Mouse (Mus musculus) liver, embryonic 13.5 days (tissue): ENCODE measurements around the gene Psmb9. TPM values are rescaled to one million over a fixed set of nuclear protein-coding genes. Genes with fewer than 3 reads are reported as not detected.
"Not testable (repeated sequence)": the region's sequence is repeated elsewhere in the genome, so short reads cannot be mapped to it uniquely, and the experiment has no call there.

ENCODE experiments used
- ATAC-seq: fragments of 200-750 bp; cut with Nextera tagmentation; 2 replicates; pipeline ENCODE4 v1.8.0; 2017; ENCODE audit warnings: low read depth, mild to moderate bottlenecking, moderate number of reproducible peaks, moderate library complexity
- DNase-seq: peaks from one replicate; pipeline ENCODE4 v3.0.0; 2022
- H3K27ac ChIP-seq: fragments of 300-500 bp; sonication (generic); 2 replicates; pipeline ENCODE4 v1.5.1; 2015; ENCODE audit warnings: moderate library complexity, mild to moderate bottlenecking, inconsistent platforms
- H3K27me3 ChIP-seq: fragments of 300-500 bp; sonication (generic); 2 replicates; pipeline ENCODE4 v1.6.1; 2015; ENCODE audit warnings: mild to moderate bottlenecking, inconsistent platforms
- H3K36me3 ChIP-seq: fragments of 300-500 bp; sonication (generic); 2 replicates; pipeline ENCODE4 v1.6.1; 2015; ENCODE audit warnings: mild to moderate bottlenecking, inconsistent platforms
- H3K4me1 ChIP-seq: fragments of 300-500 bp; sonication (generic); replicated peaks from 2 replicates; pipeline ENCODE4 v1.6.1; 2015; ENCODE audit warnings: inconsistent platforms
- H3K4me2 ChIP-seq: fragments of 300-500 bp; sonication (generic); 2 replicates; pipeline ENCODE4 v1.6.1; 2015; ENCODE audit warnings: inconsistent platforms, mild to moderate bottlenecking, moderate library complexity
- H3K4me3 ChIP-seq: fragments of 300-500 bp; sonication (generic); replicated peaks from 2 replicates; pipeline ENCODE4 v1.5.1; 2015; ENCODE audit warnings: mild to moderate bottlenecking, inconsistent platforms
- H3K9ac ChIP-seq: fragments of 300-500 bp; sonication (generic); 2 replicates; pipeline ENCODE4 v1.6.1; 2015; ENCODE audit warnings: mild to moderate bottlenecking, inconsistent platforms
- H3K9me3 ChIP-seq: fragments of 300-500 bp; sonication (generic); replicated peaks from 2 replicates; pipeline ENCODE4 v1.6.1; 2016; ENCODE audit warnings: inconsistent platforms
- WGBS: fragments of 180-500 bp; shearing (Covaris S2); methylation state at CpG from one replicate; pipeline ENCODE4 v1.1.7; 2015; ENCODE audit not compliant: insufficient replicate concordance; 5-methylcytosine and 5-hydroxymethylcytosine counted together
- polyA plus RNA-seq: library from polyadenylated mRNA; unstranded; fragments of >200 nt; fragmentation: Nextera tagmentation; extraction: Ambion mirVana; gene quantifications from 2 replicates; pipeline ENCODE4 v1.2.1, GENCODE M21; 2015

Psmb9 gene
- polyA plus RNA-seq, 1 experiment from 2014 or later: 6.6 TPM

DNA sequence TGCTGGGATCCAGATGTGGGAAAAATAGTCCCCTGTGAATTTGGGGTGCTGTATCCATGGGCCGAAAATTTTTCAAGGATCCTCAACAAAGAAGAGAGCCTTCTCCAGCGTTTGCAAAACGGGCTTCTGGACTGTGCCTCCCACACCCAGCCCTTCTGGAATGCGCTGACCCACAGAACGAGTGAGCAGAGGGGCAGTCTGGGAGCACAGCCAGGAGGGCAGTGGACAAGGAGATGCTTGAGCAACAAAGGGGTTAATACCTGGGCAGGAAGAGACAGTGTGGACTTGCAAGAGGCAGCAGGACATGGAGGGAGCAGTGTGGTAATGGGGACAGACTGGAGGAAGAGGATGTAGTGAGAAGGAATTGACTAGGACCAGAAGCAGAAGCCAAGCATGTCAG lies 32.0 kb downstream of the Psmb9 start:
- no peaks in the 10 kb centered on the region for H3K36me3 ChIP-seq
- no peaks in the 10 kb centered on the region for H3K4me1 ChIP-seq
- no peak for ATAC-seq
- no peak overlapping the region for H3K27ac ChIP-seq
- 55% methylated on average over 5 of the region's 5 CpGs for WGBS
- no peak overlapping the region for H3K9ac ChIP-seq
- no peak overlapping the region for H3K4me2 ChIP-seq
- no peak overlapping the region for H3K4me3 ChIP-seq
- H3K9me3 ChIP-seq: no peaks in the 10 kb centered on the region
- DNase-seq: no peak
- H3K27me3 ChIP-seq: no peaks in the 10 kb centered on the region

DNA sequence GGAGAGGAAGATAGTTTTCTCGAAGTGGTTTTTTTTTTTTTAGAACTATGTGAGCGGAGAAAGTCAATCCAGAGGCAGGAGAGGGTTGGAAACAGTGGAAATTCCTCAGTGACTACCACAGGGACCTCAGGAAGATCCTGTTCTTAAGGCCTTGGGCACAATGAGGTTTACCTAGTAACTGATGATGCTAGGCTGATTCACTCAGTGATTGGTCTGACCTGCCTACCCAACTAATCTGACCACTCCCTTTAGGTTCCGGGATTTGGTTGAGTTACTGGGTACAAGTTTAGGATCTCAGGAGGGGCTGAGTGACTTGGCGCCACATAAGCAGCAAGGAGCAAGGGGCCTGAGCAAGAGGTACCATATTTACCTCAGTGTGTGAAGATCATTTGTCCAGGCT lies 34.6 kb downstream of the Psmb9 start, which contains the start of gene H2-DMb1:
H2-DMb1 (plus strand) TSS at position 150 of the 400 bp plus-strand sequence.
- Histone ChIP-seq H3K36me3 (no peaks in the 10 kb centered on the region), H3K4me1 (no peaks in the 10 kb centered on the region), H3K4me3 (no peak within 1 kb of the TSS), H3K27ac (no peak within 1 kb of the TSS), H3K27me3 (no peaks in the 10 kb centered on the region), H3K9me3 (no peaks in the 10 kb centered on the region), H3K9ac (no peak within 1 kb of the TSS), H3K4me2 (no peak within 1 kb of the TSS)
- WGBS: 48% methylated on average over 4 of the region's 4 CpGs
- DNase-seq (no peak), ATAC-seq (no peak)

DNA sequence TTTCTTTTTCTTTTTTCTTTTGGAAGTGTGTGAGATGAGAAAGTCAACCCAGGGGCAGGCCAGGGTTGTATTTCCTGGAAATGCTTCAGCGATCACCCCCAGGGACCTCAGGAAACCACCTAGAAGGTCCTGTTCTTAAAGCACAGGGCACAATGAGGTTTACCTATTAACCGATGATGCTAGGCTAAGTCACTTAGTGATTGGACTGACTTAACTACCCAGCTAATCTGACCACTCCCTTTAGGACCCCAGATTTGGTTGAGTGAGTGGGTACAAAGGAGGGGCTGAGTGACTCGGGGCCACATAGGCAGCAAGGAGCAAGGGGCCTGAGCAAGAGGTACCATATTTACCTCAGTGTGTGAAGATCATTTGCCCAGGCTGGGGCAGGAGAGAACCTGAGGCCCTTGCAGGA lies 42.6 kb downstream of the Psmb9 start:
- WGBS: 59% methylated on average over 3 of the region's 3 CpGs
- DNase-seq (no peak), ATAC-seq (no peak)
- Histone ChIP-seq H3K4me3 (no peak overlapping the region), H3K36me3 (no peaks in the 10 kb centered on the region), H3K4me2 (no peak overlapping the region), H3K9ac (no peak overlapping the region), H3K27ac (no peak overlapping the region), H3K27me3 (peaks cover 24% of the 10 kb centered on the region), H3K4me1 (peaks cover 16% of the 10 kb centered on the region), H3K9me3 (no peaks in the 10 kb centered on the region)

DNA sequence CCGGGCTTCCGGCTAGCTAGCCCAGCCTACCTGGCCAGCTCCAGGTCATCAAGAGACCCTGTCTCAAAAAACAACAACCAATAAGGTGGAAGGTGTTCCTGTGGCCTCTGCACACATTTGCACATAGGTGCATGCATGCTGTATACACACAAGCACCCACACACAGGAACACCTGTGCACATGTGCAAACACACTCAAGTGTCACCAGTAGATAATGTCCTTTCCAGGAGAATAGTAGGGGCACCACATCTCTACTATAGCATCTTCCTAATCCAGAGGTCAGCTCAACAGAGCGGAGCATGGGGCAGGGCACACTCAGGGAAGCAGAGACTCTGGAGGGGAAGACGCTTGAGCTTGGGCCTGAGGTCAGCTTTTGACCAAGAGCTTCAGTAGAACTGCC lies 43.3 kb downstream of the Psmb9 start:
- not testable (repeated sequence) for H3K9me3 ChIP-seq, H3K4me3 ChIP-seq, H3K9ac ChIP-seq, DNase-seq, ATAC-seq, H3K36me3 ChIP-seq, H3K4me2 ChIP-seq, H3K27ac ChIP-seq
- Histone ChIP-seq H3K27me3 (peaks cover 32% of the 10 kb centered on the region), H3K4me1 (peaks cover 23% of the 10 kb centered on the region)
- WGBS: 71% methylated on average over 4 of the region's 4 CpGs

DNA sequence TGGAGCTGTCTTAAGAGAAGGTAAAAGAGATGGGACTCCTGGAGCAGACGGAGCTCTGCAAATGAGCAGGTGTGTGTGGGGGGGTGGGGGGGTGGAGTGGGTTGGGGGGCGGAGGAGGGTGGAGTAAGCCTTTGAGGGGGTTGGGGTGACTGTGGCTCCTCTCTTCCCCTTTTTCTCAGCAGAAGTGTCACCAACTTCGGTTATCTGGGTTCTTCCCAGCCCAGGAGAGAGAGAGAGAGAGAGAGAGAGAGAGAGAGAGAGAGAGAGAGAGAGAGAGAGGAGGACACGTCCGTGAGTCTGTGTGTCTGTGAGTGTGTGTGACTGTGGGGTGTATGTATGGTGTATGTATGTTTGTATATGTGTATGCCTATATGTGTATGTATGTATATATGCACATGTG lies 44.1 kb downstream of the Psmb9 start:
- DNase-seq: no peak
- 17% methylated on average over 5 of the region's 5 CpGs for WGBS
- no peak for ATAC-seq

DNA sequence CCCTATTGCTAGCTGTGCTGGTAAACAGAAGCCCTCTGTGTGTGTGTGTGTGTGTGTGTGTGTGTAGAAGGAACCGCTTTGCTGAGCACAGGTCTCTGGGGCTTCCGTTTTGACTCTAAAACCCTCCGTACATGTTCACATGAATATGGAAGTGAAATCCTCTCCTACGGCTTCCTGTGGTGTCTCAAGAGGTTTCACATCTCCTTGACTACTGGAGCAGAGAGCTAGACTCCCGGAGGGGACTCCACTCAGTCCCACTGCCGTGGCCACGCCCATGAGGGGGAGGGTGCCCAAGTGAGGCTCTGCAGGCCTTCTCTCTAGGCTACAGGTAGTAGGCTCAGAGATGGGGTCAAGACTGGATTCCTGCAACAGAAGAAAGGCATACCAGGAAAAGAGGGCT lies 44.5 kb downstream of the Psmb9 start, which contains the start of gene H2-DMb2:
H2-DMb2 (plus strand) TSS at position 275 of the 400 bp plus-strand sequence.
- 17% methylated on average over 7 of the region's 7 CpGs for WGBS
- Histone ChIP-seq H3K27ac (peak within 1 kb of the TSS; percentile 32; the same call in 1 of the 2 replicates), H3K27me3 (peaks cover 43% of the 10 kb centered on the region), H3K9me3 (no peaks in the 10 kb centered on the region), H3K4me2 (no peak within 1 kb of the TSS), H3K9ac (no peak within 1 kb of the TSS), H3K4me1 (peaks cover 26% of the 10 kb centered on the region), H3K4me3 (no peak within 1 kb of the TSS), H3K36me3 (no peaks in the 10 kb centered on the region)
- ATAC-seq: peak; percentile 36; the same call in 1 of the 2 replicates
- peak; percentile 24 for DNase-seq

More for the DNA sequence above, 44.1 kb downstream of the Psmb9 start:
- H3K9ac ChIP-seq: no peak overlapping the region
- H3K4me1 ChIP-seq: peaks cover 26% of the 10 kb centered on the region
- no peak overlapping the region for H3K4me2 ChIP-seq
- H3K36me3 ChIP-seq: no peaks in the 10 kb centered on the region
- peaks cover 39% of the 10 kb centered on the region for H3K27me3 ChIP-seq
- H3K27ac ChIP-seq: no peak overlapping the region
- H3K4me3 ChIP-seq: no peak overlapping the region
- H3K9me3 ChIP-seq: no peaks in the 10 kb centered on the region

DNA sequence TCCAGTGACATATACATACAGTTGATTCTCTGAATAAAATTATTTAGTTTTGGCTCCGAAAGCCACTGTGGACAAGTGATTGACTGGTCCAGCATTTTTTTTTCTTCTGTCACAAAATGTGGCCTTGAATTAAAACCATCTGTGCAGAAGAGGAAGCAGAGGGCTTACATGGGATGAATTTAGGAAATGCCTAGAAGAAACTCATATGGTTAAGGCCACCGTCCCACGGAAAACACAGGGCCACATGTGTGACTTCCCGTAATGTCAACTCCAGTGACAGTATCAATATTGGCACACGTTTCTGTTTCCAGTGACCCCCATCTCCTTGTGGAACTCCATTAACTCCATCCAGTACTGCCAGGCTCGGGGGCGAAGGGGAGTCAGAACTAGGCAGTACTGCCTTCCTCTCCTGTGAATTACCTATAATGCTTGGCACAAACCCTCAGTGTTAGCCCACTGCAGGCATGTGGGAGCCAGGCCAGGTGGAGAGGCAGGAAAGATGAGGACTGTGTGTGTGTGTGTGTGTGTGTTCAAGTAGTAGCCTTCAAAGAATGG lies 45.0 kb downstream of the Psmb9 start:
- Histone ChIP-seq H3K27ac (peak overlapping the region; percentile 32; the same call in 1 of the 2 replicates), H3K27me3 (peaks cover 48% of the 10 kb centered on the region), H3K4me1 (peaks cover 26% of the 10 kb centered on the region), H3K9me3 (no peaks in the 10 kb centered on the region), H3K4me2 (no peak overlapping the region), H3K9ac (no peak overlapping the region), H3K4me3 (no peak overlapping the region), H3K36me3 (no peaks in the 10 kb centered on the region)
- WGBS: 49% methylated on average over 7 of the region's 7 CpGs
- ATAC-seq (no peak), DNase-seq (no peak)

DNA sequence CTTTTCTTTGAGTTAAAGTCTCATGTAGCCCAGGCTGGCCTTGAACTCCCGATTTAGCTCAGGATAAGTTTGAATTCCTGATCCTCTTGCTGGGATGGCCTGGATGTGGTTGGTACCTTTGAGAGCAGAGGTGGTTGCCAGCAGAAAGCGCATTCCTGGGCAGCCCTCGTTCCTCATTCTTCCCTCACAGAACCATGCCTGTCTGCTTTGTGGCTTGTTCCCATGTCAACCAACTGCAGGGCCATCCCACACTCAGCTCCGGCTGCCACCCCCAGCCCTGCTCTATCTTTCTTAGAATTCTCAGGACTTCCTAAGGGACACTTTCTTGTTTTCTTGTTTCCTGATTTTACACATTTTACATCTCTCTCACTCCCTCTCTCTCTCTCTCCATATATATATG lies 46.1 kb downstream of the Psmb9 start:
- Histone ChIP-seq H3K4me3 (no peak overlapping the region), H3K36me3 (no peaks in the 10 kb centered on the region), H3K27me3 (peaks cover 59% of the 10 kb centered on the region), H3K4me1 (peaks cover 26% of the 10 kb centered on the region), H3K4me2 (no peak overlapping the region), H3K27ac (no peak overlapping the region), H3K9me3 (no peaks in the 10 kb centered on the region), H3K9ac (no peak overlapping the region)
- ATAC-seq (no peak), DNase-seq (no peak)
- WGBS: 43% methylated on average over 4 of the region's 4 CpGs

DNA sequence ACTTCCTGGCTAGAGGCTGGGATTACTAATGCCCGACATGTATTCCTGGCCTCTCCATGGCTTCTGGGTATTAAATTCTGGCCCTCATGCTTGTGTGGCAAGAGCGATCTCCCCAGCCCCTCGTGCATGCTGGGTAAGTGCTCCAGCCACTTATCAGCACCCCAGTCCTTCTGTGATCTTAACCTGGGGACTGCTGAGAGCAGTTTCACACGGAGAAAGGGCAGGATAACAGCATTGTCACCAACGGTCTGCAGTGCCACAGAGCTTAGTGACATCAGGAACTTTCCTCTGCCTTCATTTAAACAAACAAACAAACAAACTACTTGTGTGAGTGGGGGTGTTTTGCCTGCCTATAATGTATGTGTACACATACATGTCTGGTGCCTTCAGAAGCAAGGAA lies 47.3 kb downstream of the Psmb9 start:
- WGBS: 5% methylated on average over 5 of the region's 5 CpGs
- Histone ChIP-seq H3K9me3 (no peaks in the 10 kb centered on the region), H3K9ac (peak overlapping the region; percentile 41; the same call in 1 of the 2 replicates), H3K27me3 (peaks cover 66% of the 10 kb centered on the region), H3K27ac (no peak overlapping the region), H3K4me3 (peak overlapping the region; percentile 33), H3K4me1 (peaks cover 35% of the 10 kb centered on the region), H3K4me2 (peak overlapping the region; percentile 58), H3K36me3 (no peaks in the 10 kb centered on the region)
- DNase-seq: no peak
- no peak for ATAC-seq

GRCm38 (mm10) chr17:34139416-34139815 lies 48.1 kb downstream of the Psmb9 start:
- Histone ChIP-seq H3K4me1 (peaks cover 35% of the 10 kb centered on the region), H3K4me2 (peak overlapping the region; percentile 58), H3K9me3 (no peaks in the 10 kb centered on the region), H3K27ac (no peak overlapping the region), H3K27me3 (peaks cover 66% of the 10 kb centered on the region), H3K36me3 (no peaks in the 10 kb centered on the region), H3K9ac (peak overlapping the region; percentile 41; the same call in 1 of the 2 replicates), H3K4me3 (peak overlapping the region; percentile 33)
- DNase-seq (no peak), ATAC-seq (no peak)
- 7% methylated on average over 16 of the region's 16 CpGs for WGBS

DNA sequence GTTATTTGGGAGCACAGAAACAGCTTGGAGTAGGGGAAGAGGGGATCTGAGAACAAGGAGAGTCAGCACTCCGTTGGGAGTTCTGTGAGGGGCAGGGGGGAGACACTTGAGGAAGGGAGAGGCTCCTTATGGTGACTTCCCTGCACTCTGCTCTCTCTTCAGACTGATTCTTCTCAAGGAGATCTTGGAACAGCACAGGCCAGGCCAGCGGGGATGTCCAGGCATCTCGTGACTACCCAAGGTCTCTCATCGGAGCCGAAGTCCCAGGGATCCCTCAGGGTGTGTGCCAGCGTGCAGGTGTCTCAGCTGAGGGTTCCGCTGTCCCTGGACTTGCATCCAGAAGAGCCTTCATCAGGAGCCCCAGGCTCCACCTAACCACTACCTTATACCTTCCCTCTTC lies 48.9 kb downstream of the Psmb9 start:
- H3K27me3 ChIP-seq: peaks cover 64% of the 10 kb centered on the region
- ATAC-seq: no peak
- no peak overlapping the region for H3K9ac ChIP-seq
- no peak overlapping the region for H3K4me3 ChIP-seq
- peaks cover 35% of the 10 kb centered on the region for H3K4me1 ChIP-seq
- H3K27ac ChIP-seq: no peak overlapping the region
- H3K36me3 ChIP-seq: no peaks in the 10 kb centered on the region
- H3K4me2 ChIP-seq: no peak overlapping the region
- DNase-seq: no peak
- WGBS: 80% methylated on average over 7 of the region's 7 CpGs
- no peaks in the 10 kb centered on the region for H3K9me3 ChIP-seq

- Histone ChIP-seq H3K9me3 (no peaks in the 10 kb centered on the region), H3K9ac (no peak overlapping the region), H3K36me3 (no peaks in the 10 kb centered on the region), H3K4me1 (peaks cover 32% of the 10 kb centered on the region), H3K27ac (no peak overlapping the region), H3K4me3 (no peak overlapping the region), H3K27me3 (peaks cover 64% of the 10 kb centered on the region), H3K4me2 (no peak overlapping the region)
- ATAC-seq (no peak), DNase-seq (no peak)
- WGBS: 66% methylated on average over 7 of the region's 7 CpGs
Measured at GRCm38 (mm10) chr17:34137601-34138000, 50.0 kb downstream of the Psmb9 start.
